Mouse (Mus musculus): ENCODE measurements at regions not wholly inside any gene's neighbourhood (a gene's known extent, or its start where the extent isn't known, plus 50 kb on each side); places are given as distances from the start of the nearest gene placed in this dataset.

DNA sequence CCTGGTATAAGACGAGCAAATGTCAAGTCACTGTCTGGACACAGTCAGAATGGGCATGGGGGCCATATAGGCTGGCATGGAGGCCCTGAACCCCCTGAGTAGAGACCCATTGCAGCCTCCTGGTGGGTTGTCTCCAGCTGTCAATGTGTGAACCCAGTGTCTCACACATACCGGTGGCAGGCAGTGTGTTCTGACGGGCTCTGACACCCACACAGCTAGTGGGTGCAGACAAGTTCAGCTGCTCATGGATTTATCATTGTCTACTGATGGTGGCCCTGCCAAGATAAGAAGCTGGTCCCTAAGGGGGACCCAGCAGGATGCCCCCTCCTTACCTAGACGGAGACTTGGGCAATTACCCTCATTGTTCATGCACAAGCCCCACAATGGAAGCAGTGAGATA is 280.8 kb downstream of the CK137956 start:
- TF ChIP-seq CTCF (IDR thresholded peaks at IDR 0.05; ENCODE audit: borderline replicate concordance, control insufficient read depth, extremely low read depth, insufficient read depth, low read length, poor library complexity): no peak
- no peak for TF ChIP-seq POLR2A (IDR thresholded peaks at IDR 0.05; ENCODE audit: control insufficient read depth, extremely low read depth, insufficient read depth, low read length, poor library complexity)

Data from thymus, adult 2 months (tissue).